Mouse (Mus musculus) lung, postnatal 0 days (tissue): Measurements from ENCODE around the gene Hsd11b2.

ENCODE experiments used
- CTCF ChIP-seq: IDR thresholded peaks from 2 replicates; pipeline ENCODE4 v1.5.1; 2016; ENCODE audit warnings: antibody characterized with exemption, mild to moderate bottlenecking
- EP300 ChIP-seq: IDR thresholded peaks from 2 replicates; pipeline ENCODE4 v1.6.1; 2016; ENCODE audit warnings: antibody characterized with exemption, mild to moderate bottlenecking, control low read depth

GRCm38 (mm10) chr8:105470262-105470661 is 48.3 kb upstream of the Hsd11b2 start:
- TF ChIP-seq CTCF (no peak), EP300 (no peak)
